Mouse (Mus musculus): ENCODE measurements around the gene Prr11. TPM values are rescaled to one million over a fixed set of nuclear protein-coding genes. Genes with fewer than 3 reads are reported as not detected.
A peak's percentile ranks its signal among the peaks of the same experiment; 100 is the strongest.

Prr11 gene
- 1 to 10 TPM; 2.0 to 2.3 TPM for total RNA-seq (2021)
- long read RNA-seq, partial matches to known transcripts, result 0 of 4 reads
- long read RNA-seq, other reads (novel, unspliced or antisense), result 4 of 4 reads

- no peak for DNase-seq (ENCODE audit: low spot score in 2 of 2)
These were observed at the start of gene Prr11 for GRCm38 (mm10) chr11:87108409-87108754. Gene Prr11 (minus strand): TSS chr11:87108708.

- DNase-seq (ENCODE audit: low spot score in 2 of 2), result no peak
These were observed 49.5 kb upstream of the Prr11 start for GRCm38 (mm10) chr11:87158012-87158411.

GRCm38 (mm10) chr11:87136233-87136632, 27.7 kb upstream of the Prr11 start:
- no peak for DNase-seq (ENCODE audit: low spot score in 2 of 2)

GRCm38 (mm10) chr11:87126824-87127816, 18.6 kb upstream of the Prr11 start, which contains the start of gene Trim37:
Gene Trim37 (plus strand): TSS chr11:87127077.
- peak; percentile 80 to 91 for DNase-seq (ENCODE audit: low spot score in 2 of 2)

GRCm38 (mm10) chr11:87126281-87126823, 17.8 kb upstream of the Prr11 start:
- peak in 1 of 2 experiments; percentile 12 for DNase-seq (ENCODE audit: low spot score in 2 of 2)

GRCm38 (mm10) chr11:87125562-87125961, 17.1 kb upstream of the Prr11 start:
- no peak for DNase-seq (ENCODE audit: low spot score in 2 of 2)

GRCm38 (mm10) chr11:87121864-87122263, 13.4 kb upstream of the Prr11 start:
- DNase-seq (ENCODE audit: low spot score in 2 of 2), result no peak

GRCm38 (mm10) chr11:87110172-87110909, 1.8 kb upstream of the Prr11 start:
- DNase-seq (ENCODE audit: low spot score in 2 of 2), result no peak

GRCm38 (mm10) chr11:87109519-87110171, 1.1 kb upstream of the Prr11 start:
- no peak for DNase-seq (ENCODE audit: low spot score in 2 of 2)

GRCm38 (mm10) chr11:87108755-87109518, 429 bp upstream of the Prr11 start, which contains the start of gene Ska2:
Gene Ska2 (plus strand): TSS chr11:87109234.
- DNase-seq (ENCODE audit: low spot score in 2 of 2), result peak; percentile 96

GRCm38 (mm10) chr11:87087142-87087541, 21.4 kb downstream of the Prr11 start:
- DNase-seq (ENCODE audit: low spot score in 2 of 2), result no peak

- DNase-seq (ENCODE audit: low spot score in 2 of 2), result peak; percentile 74 to 84
These were observed 22.1 kb downstream of the Prr11 start, which contains the start of gene Smg8 for GRCm38 (mm10) chr11:87086290-87086984. Gene Smg8 (minus strand): TSS chr11:87086774.

- DNase-seq (ENCODE audit: low spot score in 2 of 2), result no peak
These were observed 23.0 kb downstream of the Prr11 start for GRCm38 (mm10) chr11:87085461-87085860.

- DNase-seq (ENCODE audit: low spot score in 2 of 2), result no peak
These were observed 24.8 kb downstream of the Prr11 start for GRCm38 (mm10) chr11:87083712-87084111.

GRCm38 (mm10) chr11:87073866-87074440, 34.6 kb downstream of the Prr11 start, which contains the start of gene Gdpd1:
Gene Gdpd1 (minus strand): TSS chr11:87074062.
- peak; percentile 83 to 90 for DNase-seq (ENCODE audit: low spot score in 2 of 2)

GRCm38 (mm10) chr11:87073343-87073865, 35.1 kb downstream of the Prr11 start:
- DNase-seq (ENCODE audit: low spot score in 2 of 2), result peak; percentile 76 to 77

- no peak for DNase-seq (ENCODE audit: low spot score in 2 of 2)
These were observed 46.4 kb downstream of the Prr11 start for GRCm38 (mm10) chr11:87062087-87062486.

- DNase-seq (ENCODE audit: low spot score in 2 of 2), result no peak
These were observed 48.1 kb downstream of the Prr11 start for GRCm38 (mm10) chr11:87060410-87060809.

- DNase-seq (ENCODE audit: low spot score in 2 of 2), result no peak
These were observed 52.2 kb downstream of the Prr11 start for GRCm38 (mm10) chr11:87056286-87056685.
